Mouse (Mus musculus) layer of hippocampus, adult 8-10 months (tissue): ENCODE results near the gene Als2cr12. TPM values are rescaled to one million over a fixed set of nuclear protein-coding genes. Genes with fewer than 3 reads are reported as not detected.
"Not testable (repeated sequence)": the region's sequence is repeated elsewhere in the genome, so short reads cannot be mapped to it uniquely, and the experiment has no call there.

ENCODE experiments used
- DNase-seq, 2 experiments: peaks; one replicate each; pipeline ENCODE4 v3.0.0; 2022; ENCODE audit warnings: low spot score in 2 of 2
- total RNA-seq, 4 experiments: library from RNA; stranded (reverse); gene quantifications; 2 replicates each; pipeline ENCODE4 v1.2.4; 2022

The Als2cr12 gene
- not detected for total RNA-seq

DNA sequence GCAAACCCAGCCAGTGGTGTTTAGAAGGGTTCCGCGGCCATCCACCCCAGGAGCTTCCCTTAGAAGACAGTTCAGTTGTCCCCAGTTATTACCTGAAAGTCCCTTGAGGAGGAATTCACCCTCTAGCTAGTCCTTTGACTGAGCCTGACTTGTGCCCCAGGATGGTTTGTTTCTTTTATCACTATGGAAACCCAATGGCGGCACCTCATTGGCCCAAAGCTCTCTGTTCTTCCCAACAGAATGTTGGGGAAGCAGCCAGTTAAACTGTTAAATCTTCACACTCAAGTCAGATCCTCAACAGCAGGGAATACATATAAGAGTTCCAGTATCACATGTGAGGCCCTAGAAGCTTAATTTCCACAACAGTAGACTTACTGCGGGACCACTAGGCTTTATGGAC, at the start of gene Als2cr12:
TSS of gene Als2cr12 (minus strand) at position 180 of the 400 bp plus-strand sequence.
- not testable (repeated sequence) for DNase-seq

DNA sequence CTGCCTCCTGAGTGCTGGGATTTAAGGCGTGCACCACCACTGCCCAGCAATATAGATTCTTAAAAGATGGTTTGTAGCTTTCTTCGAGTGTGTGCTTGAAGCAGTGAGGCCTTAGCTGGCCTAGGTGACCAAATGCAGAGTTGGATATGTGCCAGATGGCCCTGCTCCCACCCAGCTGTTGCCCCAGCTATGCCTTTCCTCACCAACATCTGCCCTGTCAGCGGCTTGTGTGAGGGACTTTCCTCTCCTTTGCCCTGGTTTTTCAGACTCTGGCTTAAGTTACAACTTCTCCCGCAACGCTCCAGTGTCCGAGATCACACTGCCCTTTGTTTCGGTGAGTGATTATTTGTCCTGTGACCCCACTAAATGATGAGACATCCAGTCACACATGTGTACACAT, 48.9 kb upstream of the Als2cr12 start:
- no peak for DNase-seq

DNA sequence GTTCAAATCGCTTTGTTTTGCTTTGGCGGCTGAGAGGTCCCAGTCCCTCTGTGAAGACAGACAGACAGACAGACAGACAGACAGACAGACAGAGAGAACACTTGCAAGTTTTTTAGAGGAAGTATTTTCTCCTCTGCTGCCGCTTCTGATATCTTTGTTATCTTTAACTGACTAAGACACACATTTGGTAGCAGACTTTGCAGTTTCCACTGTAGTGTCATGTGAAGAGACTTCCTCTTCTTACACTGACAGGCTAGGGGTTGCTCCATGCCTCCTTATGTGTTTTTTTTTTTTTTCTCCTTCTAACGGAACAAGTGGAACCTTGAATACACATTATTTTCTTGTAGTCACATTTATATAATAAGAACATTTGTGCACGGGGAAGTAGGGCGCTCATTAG, 47.5 kb upstream of the Als2cr12 start:
- DNase-seq = no peak

DNA sequence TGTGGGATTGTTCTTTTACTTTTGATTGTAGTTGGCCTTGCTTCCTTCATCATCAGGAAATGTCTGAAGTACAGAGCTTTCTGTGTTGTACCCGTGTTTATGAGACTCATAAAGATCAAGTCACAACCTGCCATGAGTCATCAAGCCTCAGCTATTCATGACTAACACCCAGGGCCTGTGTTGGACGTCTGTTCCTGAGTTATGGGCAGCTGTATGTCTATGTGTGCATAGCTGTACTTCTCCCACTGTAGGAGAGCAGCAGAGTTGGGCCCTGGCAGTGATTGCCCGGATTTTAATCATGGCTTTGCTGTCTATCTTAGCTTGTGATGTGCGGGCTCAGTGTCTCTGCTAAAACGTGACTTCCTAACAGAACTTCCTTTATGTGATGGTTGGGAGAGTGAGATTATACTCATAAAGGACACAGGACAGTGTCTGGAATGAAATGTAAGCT, 46.8 kb upstream of the Als2cr12 start:
- DNase-seq = no peak

DNA sequence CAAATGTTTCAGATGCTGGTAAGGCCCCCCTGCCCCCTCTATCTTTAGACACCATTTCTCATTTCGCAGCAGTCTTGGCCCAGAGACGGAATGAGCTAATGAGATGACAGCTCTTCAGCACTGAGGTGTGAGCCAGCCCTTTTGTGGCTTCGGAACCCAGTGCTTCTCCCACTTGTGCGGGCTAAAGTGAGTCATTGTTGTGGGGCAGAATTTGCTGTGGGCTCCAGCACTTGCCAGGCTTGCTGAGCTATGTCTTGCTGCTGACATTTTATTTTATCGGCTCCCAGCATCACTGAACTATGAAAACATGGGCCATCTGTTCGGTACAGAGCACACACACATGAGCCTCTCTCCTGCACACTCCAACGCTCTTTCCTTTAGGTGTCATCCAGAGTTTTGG, 43.7 kb upstream of the Als2cr12 start:
- DNase-seq = peak; percentile 84 to 88

DNA sequence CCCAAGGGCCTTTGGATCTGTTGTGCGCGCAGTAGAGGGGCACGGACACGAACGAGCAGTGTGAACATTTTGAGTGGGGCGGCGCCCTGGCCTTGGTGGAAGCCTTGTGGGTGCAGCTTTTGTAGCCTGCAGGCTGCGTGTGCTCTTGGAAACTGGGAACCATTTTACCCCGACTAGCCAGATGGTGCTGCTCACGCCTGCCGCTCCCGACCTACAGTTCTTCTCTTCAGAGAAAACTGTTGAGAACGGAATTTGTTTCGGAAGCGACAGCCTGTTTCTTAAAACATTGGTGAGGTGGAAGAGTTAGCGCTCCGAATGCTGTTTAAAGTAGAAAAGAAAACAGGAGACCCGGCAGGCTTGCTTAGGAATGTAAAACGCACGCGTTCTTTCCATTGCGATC, 41.2 kb upstream of the Als2cr12 start:
- DNase-seq = peak; percentile 58 to 64

DNA sequence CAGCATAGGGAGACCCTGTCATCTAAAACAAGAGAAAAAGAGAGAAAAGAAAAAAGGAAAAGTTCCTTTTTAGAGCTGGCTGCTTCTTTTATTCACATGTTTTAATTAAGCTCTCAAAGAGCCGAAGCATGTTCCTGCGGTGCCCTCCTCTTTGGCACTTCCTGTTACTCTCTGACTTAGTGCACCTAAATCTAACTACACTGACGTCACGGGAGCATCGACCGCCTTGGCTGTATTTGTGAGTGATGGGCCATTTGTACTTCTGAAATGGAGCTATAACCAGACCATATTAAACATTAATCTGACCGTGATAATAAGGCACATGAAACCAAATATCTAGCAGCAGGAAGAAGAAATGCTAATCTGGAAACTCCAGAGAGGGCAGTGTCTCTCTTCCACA, 40.2 kb upstream of the Als2cr12 start:
- DNase-seq = no peak

DNA sequence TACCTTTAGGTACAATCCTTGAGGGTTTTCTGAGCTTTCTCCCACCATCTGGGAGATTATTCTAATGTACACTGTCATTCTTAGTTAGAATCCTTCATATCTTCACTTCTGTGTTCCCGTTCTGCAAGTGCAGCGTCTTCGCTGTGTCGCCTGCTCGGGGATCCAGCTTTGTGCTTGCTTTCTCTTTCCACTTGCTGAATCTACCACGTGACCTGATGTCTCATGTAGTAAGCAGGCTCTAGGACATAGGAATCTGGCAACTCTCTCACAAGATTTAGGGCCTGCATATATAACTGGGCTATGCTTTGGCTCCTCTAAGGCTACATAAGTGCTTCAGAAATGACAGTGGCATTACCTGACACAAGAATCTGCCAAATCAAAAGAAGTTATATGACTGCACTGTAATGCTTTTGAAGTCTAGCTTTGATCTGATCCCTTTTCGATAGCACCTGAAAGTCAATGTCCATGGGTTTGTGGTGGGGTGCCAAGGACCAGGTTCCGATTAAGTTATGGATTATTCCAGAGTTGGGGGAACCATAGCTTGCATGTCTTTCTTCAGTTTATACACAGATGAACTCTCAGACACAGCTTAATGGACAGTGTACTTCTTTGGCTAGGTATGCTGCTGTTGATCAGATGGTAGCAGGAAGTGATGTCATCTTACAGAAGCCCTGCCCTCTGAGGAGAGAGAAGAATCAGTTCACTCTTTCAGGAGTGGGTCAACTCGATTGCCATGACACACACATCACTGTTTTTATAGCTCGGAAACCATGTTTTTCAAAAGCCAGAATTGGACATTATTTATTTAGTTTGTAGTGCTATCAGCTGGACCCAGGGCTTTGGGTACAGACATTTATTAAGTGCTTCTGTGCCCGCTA, 38.5 kb upstream of the Als2cr12 start:
- DNase-seq = no peak

DNA sequence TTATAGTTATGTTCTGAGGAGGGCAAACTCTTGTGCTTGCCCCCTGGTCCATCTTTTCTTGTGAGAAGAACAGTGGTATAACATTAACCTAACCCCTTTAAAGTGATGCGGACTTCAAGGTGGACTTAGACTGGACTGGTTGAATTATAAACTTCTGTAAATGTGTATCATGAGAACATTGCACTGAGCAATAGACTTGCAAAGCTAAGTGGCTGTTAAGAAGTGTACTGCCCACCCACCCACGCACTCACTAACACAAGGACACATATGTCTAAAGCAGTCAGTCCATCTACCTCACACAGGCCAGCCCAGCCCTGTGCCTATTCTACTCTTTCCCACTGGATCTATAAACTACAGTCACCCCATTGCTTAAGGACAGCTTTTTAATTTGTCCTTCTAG, 37.8 kb upstream of the Als2cr12 start:
- DNase-seq = no peak

DNA sequence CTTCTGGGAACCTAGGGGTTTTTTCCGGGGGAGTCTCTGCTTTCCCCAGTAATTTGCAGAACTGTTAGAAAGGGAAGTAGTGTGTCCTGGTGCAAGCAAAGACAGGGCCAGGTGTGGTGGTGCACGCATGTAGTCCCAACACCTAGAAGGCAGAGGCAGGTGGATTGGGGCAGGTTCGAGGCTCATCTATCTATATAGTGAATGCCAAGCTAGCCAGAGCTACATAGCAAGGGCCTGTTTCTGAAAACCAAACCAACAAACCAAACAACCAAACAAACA, 32.7 kb upstream of the Als2cr12 start:
- no peak for DNase-seq

DNA sequence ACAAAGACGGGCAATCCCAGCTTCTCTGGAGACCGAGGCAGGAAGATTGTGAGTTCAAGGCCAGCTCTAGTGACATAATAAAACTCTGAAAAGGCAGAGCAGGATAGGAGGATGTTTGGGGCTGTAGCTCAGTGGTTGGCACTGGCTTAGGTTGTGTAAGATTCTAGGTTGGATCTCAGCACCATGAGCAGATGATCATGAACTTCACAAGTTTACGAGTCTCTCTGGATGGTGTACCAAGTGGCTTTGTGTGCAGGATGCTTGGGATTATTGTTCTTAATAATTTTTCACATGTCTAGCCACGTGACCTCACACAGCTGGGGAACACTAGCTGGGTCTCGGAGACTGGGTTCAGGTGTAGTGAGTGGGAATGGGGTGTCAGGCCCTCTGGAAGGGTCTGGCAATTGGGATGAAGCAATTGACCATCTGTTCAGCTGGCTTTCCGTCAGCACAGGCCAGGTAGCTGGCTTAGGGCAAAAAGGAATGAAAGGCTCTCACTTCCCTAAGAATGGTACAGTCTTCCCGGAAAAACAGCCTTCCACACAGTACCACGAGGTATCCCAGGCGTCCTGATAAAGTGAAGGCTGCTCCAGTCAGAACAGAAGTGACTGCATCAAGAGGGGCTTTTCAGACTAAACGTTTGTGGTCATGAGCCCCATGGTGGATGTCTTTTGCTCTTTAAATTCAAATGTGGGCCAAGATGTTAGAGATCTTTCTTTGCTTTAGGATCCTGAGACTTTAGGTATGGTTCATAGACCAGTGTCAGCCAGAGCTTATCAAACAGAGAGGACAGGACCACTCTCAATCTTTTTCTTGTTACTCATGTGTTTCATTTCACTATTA, 32.2 kb upstream of the Als2cr12 start:
- DNase-seq = no peak

DNA sequence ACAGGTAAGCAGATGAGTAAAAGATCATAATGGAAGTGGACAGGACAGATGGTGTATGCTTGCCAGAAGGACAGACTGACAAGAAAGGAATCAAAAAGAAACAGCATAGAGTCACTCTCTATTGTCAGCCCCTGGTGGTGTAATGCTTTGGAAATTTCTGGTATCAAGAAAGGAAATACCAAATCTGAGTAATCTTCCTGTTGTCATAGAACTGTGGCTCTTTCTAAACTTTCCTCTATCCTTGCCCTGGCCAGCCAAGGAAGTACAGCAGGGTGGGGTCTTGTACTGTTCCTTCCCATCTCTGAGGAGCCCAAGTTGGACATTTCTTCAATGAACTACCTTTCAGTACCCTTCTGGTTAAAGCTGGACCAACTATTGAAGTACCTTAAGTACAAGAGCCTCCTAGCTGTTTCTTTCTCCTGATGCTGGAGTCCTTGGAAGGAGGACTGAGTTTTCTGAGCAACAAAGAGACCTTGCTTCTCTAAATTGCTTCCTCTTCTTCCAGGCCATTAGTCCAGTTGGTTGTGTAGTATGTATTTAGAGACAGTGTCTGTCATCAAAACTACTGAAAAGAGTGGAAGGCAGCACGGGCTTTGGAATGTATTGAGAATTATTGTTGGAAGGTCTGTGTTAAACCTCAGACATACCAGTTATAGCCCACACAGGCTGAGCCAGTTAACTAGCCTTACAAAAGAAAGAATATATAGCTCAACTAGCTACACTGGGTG, 31.4 kb upstream of the Als2cr12 start:
- DNase-seq = no peak

DNA sequence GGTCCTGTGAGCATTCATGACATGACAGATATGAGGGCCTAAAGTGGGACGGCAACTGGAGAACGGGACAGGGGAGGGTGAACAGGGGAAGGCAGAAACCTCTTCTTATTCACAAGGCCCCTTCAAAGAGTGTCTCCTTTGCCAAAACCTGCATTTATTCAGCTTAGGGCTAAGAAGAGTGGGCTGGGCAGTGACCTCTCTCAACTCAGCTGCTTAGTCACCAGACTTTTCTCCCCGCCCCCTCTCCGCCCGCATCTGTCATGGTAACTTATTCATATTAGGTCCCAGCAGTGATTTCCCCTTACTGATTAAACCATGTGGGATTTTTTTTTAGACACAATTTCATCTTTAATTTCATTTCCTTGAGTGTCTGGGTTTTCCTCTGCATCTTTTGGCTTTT, 30.0 kb upstream of the Als2cr12 start:
- no peak for DNase-seq

DNA sequence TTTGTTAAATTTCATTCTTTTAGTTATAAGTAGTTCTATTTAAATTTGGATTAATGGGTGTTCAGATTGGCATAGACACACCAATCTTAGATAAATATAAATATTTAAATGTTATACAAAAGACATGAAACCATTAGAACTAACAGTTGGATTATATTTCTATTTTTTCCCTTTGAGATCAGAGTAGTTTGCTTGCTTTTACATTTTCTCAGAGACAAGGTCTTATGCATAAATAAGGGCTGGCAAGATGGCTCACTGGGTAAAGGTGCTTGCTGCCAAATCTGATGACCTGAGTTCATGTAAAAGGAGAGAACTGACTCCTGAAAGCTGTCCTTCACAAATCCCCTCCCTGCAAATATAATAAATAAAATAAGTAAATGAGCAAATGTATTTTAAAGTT, 29.3 kb upstream of the Als2cr12 start:
- no peak for DNase-seq

DNA sequence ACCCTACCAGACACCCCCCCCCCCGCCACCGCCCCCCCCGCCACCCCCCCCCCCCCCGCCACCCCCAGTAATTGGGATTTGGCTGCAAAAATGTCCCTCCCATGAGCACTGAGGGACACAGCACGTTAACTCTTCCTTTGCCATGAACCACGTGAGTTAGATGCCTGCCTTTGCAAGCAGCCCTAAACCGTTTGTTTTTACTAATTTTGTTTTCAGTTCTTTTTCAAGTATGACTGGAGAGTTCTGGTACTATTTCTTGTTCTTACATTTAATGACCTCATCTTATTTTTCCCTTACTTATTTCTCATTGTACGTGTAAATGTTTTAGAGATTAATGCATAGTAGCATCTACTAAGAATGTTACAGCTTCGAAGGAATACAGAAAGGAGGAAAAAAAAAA, 28.7 kb upstream of the Als2cr12 start:
- no peak for DNase-seq

DNA sequence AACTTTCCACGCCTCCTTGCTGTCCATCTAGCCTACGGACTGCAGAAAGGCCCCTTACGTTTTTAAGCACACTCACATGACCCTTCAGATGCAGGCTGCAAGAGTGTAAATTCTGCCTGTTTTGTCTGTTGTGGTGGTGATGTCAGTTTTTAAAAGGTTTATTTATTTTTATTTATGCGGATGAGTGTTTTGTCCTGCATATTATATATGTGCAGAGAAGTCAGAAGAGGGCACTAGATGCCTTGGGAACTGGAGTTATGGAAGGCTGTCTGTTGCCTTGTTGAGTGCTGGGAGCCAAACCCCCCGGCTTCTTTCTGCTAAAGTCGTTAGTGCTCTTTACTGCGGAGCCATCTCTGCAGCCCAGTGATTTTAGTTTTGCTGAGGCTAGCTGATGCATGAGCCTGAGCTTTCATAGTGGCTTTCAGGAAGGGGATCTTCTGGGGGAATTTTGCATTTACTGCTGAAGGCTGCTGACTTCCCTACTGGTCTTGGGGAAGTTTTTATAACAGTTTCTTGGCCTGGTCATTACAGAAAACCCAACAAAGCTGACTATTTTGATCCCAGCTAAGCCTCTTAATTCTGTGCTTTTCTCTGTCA, 28.1 kb upstream of the Als2cr12 start:
- no peak for DNase-seq

DNA sequence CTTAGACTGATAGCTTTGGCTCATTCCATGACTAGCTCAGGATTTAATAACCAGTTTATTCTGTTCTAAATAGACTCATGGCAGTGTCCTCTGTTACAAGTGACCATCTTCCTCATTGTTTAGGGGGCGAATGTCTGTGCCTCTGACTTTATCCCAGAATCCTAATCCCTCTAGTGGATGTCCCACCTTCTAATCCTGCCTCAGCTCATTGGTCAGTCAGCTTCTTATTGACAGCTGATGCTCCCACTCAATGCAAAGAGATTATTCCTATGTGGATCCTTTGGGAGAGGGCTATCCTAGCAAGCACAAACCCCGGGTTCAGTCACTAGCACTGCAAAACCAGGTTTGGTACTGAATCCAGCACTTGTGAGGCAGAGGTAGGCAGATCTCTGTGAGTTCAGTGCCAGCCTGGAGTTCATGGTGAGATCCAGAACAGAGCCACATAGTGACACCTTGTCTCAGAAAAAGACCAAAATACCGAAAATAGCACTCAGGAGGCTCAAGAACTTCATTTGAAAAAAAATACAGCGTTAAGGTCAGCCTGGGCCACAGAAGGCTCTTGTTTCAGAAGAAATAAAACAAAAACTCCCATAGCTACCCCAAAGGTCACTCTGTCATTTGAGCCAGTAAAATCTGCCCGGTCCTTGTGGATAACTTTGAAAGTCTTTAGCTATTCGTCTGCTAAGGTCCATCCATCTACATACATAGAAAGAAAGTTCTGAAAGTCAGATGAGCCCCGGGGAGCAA, 27.4 kb upstream of the Als2cr12 start:
- no peak for DNase-seq

DNA sequence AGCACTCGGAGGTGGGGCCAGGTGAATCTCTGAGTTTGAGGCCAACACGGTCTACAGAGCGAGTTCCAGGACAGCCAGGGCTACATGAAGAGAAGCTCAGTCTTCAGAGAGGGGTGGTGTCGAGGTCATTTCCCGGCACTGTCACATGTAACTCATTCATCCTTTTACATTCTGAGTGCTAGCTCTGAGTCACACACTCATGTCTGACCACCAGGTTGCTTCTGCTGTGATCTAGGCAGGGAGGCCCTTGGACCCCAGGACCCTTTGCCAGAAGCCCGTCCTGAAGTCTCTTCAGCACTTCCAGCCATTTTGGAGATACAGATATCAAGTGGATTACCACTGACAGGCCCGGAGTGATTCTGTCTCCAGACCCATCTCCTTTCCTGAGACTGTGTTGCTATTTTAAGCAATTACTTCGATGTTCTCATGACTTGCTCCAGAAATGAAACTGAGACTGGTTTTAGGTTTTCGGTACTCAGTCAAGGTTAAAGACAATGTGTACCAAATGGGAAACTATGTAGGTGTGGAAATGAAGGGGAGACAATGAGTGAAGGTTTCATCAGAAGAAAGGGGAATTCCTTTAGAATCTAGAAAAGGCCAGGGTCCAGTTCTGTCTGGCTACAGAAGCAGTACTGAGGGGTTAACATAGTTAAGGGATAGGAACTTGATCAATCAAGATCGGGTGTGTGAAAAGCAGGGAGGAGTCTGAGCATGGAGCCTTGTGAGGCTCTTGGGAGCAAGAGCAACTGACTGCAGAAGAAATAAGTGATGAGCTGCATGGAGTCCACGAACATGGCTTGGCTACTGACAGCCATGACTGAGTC, 26.5 kb upstream of the Als2cr12 start:
- no peak for DNase-seq

DNA sequence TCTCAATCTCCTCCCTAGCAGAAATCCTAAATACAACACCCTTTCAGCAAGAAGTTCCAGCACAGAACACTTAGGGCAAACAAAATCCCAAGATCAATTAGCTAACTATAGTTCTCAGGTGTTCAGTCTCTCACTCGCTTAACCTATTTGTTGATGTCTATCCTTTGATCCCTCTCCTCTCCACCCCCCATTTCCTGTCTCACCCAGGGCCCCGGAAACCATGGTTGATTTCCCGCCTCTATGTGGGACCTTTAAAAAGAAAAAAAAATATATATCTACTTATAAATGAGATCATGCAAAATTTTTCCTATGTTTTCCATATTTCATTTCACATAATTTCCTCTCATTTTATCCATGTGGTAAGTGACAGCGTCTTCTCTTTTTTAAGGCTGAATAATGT, 25.2 kb upstream of the Als2cr12 start:
- DNase-seq = no peak

DNA sequence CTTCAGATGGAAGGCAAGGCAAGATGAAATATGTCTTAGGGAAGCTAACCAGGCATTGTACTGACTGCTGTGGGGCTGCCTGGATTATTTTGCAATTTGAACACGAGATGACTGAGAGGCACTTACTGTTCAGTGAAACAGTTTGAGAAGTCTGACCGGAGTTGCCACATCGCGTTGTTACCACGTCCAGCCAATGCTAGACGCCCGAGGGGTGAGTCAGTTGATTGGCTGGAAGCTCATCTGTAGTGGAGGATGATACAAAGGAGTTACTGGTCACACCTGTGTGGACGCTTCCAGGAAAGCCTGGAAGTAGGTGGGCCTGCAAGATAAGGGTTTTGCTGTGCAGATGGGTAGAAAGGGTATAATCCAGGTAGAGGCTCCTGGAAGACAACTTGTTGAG, 24.3 kb upstream of the Als2cr12 start:
- DNase-seq = no peak
